Mouse (Mus musculus) embryonic facial prominence, embryonic 11.5 days (tissue): ENCODE data around the gene C5ar2. TPM values are rescaled to one million over a fixed set of nuclear protein-coding genes. Genes with fewer than 3 reads are reported as not detected.
A peak's percentile ranks its signal among the peaks of the same experiment; 100 is the strongest.

Experiments
- ATAC-seq: fragments of 200-750 bp; cut with Nextera tagmentation; replicated peaks from 2 replicates; pipeline ENCODE4 v1.8.0; 2017; ENCODE audit warnings: low read depth; ENCODE audit not compliant: insufficient number of reproducible peaks, low FRiP score, low TSS enrichment
- DNase-seq: peaks from one replicate; pipeline ENCODE4 v3.0.0-alpha.2; 2015; ENCODE audit warnings: low spot score
- H3K27ac ChIP-seq: fragments of 300-500 bp; sonication (generic); replicated peaks from 2 replicates; pipeline ENCODE4 v1.5.1; 2014; ENCODE audit warnings: mild to moderate bottlenecking, low read depth, low read length, control low read depth
- H3K27me3 ChIP-seq: fragments of 300-500 bp; sonication (generic); 2 replicates; pipeline ENCODE4 v1.6.1; 2014; ENCODE audit warnings: mild to moderate bottlenecking, low read length, moderate library complexity, mixed read lengths; ENCODE audit not compliant: control insufficient read depth, insufficient read depth
- H3K36me3 ChIP-seq: fragments of 300-500 bp; sonication (generic); replicated peaks from 2 replicates; pipeline ENCODE4 v1.6.1; 2014; ENCODE audit warnings: low read depth, mild to moderate bottlenecking, low read length, moderate library complexity, mixed read lengths; ENCODE audit not compliant: control insufficient read depth, insufficient read depth
- H3K4me1 ChIP-seq: fragments of 300-500 bp; sonication (generic); 2 replicates; pipeline ENCODE4 v1.6.1; 2014; ENCODE audit warnings: low read length, mixed read lengths; ENCODE audit not compliant: control insufficient read depth, insufficient read depth
- H3K4me2 ChIP-seq: fragments of 300-500 bp; sonication (generic); 2 replicates; pipeline ENCODE4 v1.6.1; 2014; ENCODE audit warnings: low read depth, mild to moderate bottlenecking, control low read depth, low read length, moderate library complexity
- H3K4me3 ChIP-seq: fragments of 300-500 bp; sonication (generic); 2 replicates; pipeline ENCODE4 v1.5.1; 2014; ENCODE audit warnings: low read depth, low read length, control low read depth
- H3K9ac ChIP-seq: fragments of 300-500 bp; sonication (generic); replicated peaks from 2 replicates; pipeline ENCODE4 v1.6.1; 2014; ENCODE audit warnings: mild to moderate bottlenecking, control low read depth, low read length
- H3K9me3 ChIP-seq: fragments of 300-500 bp; sonication (generic); replicated peaks from 2 replicates; pipeline ENCODE4 v1.6.1; 2016; ENCODE audit warnings: mild to moderate bottlenecking, low read length, inconsistent platforms, mixed read lengths; ENCODE audit not compliant: control insufficient read depth
- WGBS: fragments of 180-500 bp; shearing (Covaris S2); extraction: QIAGEN DNeasy Blood & Tissue Kit; methylation state at CpG from one replicate; pipeline ENCODE4 v1.1.7; 2014; 5-methylcytosine and 5-hydroxymethylcytosine counted together
- polyA plus RNA-seq: library from polyadenylated mRNA; unstranded; fragments of >200 nt; fragmentation: Nextera tagmentation; extraction: Ambion mirVana; gene quantifications from 2 replicates; pipeline ENCODE4 v1.2.1, GENCODE M21; 2014

C5ar2 gene
- polyA plus RNA-seq, 1 experiment from 2014 or later = not detected

DNA sequence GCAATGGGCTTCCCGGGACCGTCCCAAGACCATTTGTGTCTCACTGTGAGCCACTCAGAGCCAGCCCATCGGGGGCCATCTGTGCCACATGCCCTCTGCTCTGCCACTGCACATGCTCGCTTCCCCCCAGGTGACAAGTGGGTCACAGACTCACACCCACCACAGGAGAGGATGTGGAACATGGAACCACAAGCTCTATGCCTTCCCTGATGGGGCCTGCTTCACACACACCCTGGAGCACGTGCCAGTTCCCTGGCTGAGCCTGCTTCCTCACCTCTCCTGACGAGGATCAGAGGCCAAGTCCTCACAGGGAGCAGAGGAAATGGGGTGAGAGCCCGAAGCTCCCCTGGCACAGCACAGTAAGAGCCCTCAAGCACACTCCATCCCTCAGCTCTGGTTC, 36.9 kb downstream of the C5ar2 start:
- no peaks in the 10 kb centered on the region for H3K27me3 ChIP-seq
- H3K9me3 ChIP-seq = no peaks in the 10 kb centered on the region
- DNase-seq = no peak
- H3K36me3 ChIP-seq = peaks cover 3% of the 10 kb centered on the region; the same call in 1 of the 2 replicates
- no peak overlapping the region for H3K9ac ChIP-seq
- H3K27ac ChIP-seq = no peak overlapping the region
- H3K4me3 ChIP-seq = no peak overlapping the region
- 88% methylated on average over 7 of the region's 7 CpGs for WGBS
- no peaks in the 10 kb centered on the region for H3K4me1 ChIP-seq
- ATAC-seq = no peak
- no peak overlapping the region for H3K4me2 ChIP-seq

DNA sequence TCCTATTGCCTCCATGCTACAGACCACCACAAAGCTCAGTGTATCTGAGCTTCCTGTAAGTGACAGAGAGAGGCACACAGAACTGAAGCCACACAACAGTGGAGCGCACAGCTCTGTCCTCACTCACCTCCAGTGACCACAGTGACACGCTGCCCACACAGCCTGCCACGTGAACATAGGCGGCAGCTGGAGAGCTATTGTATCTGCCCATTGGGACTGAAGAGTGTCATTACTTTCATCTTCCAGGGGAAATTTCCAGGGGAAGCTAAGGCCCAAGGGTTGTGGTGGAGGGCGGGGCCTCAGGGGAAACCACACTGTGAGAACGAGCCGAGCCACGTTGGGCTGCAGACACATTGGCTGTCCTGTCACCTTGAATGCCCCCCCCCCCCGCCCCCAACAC, 39.2 kb downstream of the C5ar2 start:
- no peaks in the 10 kb centered on the region for H3K9me3 ChIP-seq
- peaks cover 3% of the 10 kb centered on the region for H3K36me3 ChIP-seq
- H3K27ac ChIP-seq = no peak overlapping the region
- H3K4me3 ChIP-seq = no peak overlapping the region
- H3K9ac ChIP-seq = no peak overlapping the region
- no peak overlapping the region for H3K4me2 ChIP-seq
- 82% methylated on average over 9 of the region's 9 CpGs for WGBS
- DNase-seq = no peak
- ATAC-seq = no peak
- no peaks in the 10 kb centered on the region for H3K4me1 ChIP-seq
- no peaks in the 10 kb centered on the region for H3K27me3 ChIP-seq

GRCm38 (mm10) chr7:16203505-16203903, 40.5 kb downstream of the C5ar2 start:
- Histone ChIP-seq H3K9ac (no peak overlapping the region), H3K9me3 (no peaks in the 10 kb centered on the region), H3K36me3 (peaks cover 3% of the 10 kb centered on the region), H3K27me3 (no peaks in the 10 kb centered on the region), H3K4me1 (no peaks in the 10 kb centered on the region), H3K27ac (no peak overlapping the region), H3K4me2 (no peak overlapping the region), H3K4me3 (no peak overlapping the region)
- 89% methylated on average over 13 of the region's 13 CpGs for WGBS
- ATAC-seq = 0 out of 2 replicates have a peak, but pooled peaks have one; percentile 3
- DNase-seq = no peak

DNA sequence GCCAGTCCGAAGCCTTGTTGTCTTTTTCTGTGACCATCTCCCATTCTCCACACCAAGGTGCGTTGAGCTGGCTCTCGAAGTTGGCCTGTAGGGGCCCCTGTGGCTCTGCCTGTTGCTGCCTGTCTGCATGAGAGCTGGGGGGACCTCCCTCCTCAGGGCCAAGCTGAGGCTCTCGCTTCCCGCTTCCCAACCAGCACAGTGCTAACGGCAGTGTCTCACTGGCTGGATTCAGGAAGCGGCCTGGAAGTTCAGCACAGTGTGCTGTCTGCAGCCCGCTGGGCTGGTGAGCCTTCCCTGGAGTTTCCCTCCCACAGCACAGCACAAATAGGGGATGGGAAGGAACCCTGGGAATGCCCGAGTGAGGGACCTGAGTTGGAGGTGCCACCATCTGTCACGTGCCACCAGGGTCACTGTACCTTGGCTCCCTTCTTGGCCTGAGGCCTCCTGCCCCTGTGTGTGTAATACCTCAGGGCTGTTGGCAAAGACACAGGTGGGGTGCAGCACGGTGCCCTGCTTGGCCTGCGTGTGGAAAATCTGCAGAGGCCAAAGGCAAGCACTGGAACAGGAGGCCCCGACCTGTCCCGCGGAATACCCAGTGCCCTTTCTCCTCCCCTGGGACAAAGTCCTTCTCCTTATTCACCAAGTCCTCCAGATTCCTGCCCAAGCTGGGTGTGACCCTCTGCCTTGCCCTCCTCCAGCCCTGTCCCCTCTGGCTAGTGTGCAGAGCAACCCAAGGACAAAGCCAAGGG, 41.0 kb downstream of the C5ar2 start:
- no peak for ATAC-seq
- no peak overlapping the region for H3K27ac ChIP-seq
- H3K9me3 ChIP-seq = no peaks in the 10 kb centered on the region
- H3K9ac ChIP-seq = no peak overlapping the region; the same call in 1 of the 2 replicates
- no peaks in the 10 kb centered on the region for H3K4me1 ChIP-seq
- H3K4me3 ChIP-seq = no peak overlapping the region
- 77% methylated on average over 15 of the region's 15 CpGs for WGBS
- H3K36me3 ChIP-seq = peaks cover 3% of the 10 kb centered on the region
- no peak overlapping the region for H3K4me2 ChIP-seq
- DNase-seq = no peak
- H3K27me3 ChIP-seq = no peaks in the 10 kb centered on the region

GRCm38 (mm10) chr7:16201136-16201535, 42.8 kb downstream of the C5ar2 start:
- Histone ChIP-seq H3K9me3 (no peaks in the 10 kb centered on the region), H3K4me3 (no peak overlapping the region), H3K27me3 (no peaks in the 10 kb centered on the region), H3K9ac (no peak overlapping the region), H3K27ac (no peak overlapping the region), H3K4me2 (no peak overlapping the region), H3K36me3 (peaks cover 3% of the 10 kb centered on the region), H3K4me1 (no peaks in the 10 kb centered on the region)
- WGBS = 84% methylated on average over 6 of the region's 6 CpGs
- DNase-seq (no peak), ATAC-seq (no peak)

DNA sequence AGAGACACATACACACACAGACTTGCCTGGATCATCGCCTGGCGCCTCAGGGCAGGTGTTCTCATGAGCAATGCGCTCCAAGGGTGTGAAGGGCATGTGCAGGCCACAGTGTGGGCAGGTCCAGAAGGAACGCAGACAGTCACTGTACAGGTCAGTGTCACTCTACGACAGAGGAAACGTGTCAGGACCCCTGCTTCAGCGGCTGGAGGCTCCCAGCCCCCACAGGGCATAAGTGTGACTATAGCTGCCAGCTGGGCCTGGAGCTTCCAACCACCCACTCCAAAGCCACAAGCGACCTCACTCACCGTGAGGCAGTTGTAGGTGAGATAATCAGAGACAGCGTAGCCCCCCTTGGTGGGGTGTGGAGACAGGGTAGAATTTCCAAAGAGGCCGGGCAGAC, 45.4 kb downstream of the C5ar2 start:
- H3K4me1 ChIP-seq = no peaks in the 10 kb centered on the region
- no peak for ATAC-seq
- no peak overlapping the region for H3K4me2 ChIP-seq
- no peak for DNase-seq
- no peak overlapping the region for H3K4me3 ChIP-seq
- no peaks in the 10 kb centered on the region for H3K27me3 ChIP-seq
- H3K36me3 ChIP-seq = no peaks in the 10 kb centered on the region; the same call in none of the 2 replicates
- no peak overlapping the region for H3K9ac ChIP-seq
- H3K9me3 ChIP-seq = no peaks in the 10 kb centered on the region
- H3K27ac ChIP-seq = no peak overlapping the region
- 88% methylated on average over 11 of the region's 11 CpGs for whole genome bisulfite sequencing

GRCm38 (mm10) chr7:16197166-16197565, 46.8 kb downstream of the C5ar2 start:
- H3K9me3 ChIP-seq = no peaks in the 10 kb centered on the region
- no peak overlapping the region for H3K4me2 ChIP-seq
- no peaks in the 10 kb centered on the region for H3K4me1 ChIP-seq
- H3K36me3 ChIP-seq = no peaks in the 10 kb centered on the region; the same call in 1 of the 2 replicates
- no peaks in the 10 kb centered on the region for H3K27me3 ChIP-seq
- 83% methylated on average over 5 of the region's 5 CpGs for WGBS
- H3K27ac ChIP-seq = no peak overlapping the region
- no peak overlapping the region for H3K9ac ChIP-seq
- H3K4me3 ChIP-seq = no peak overlapping the region
- ATAC-seq (no peak), DNase-seq (no peak)

GRCm38 (mm10) chr7:16196616-16197015, 47.3 kb downstream of the C5ar2 start:
- ATAC-seq = no peak

More at GRCm38 (mm10) chr7:16196616-16197015, 47.3 kb downstream of the C5ar2 start:
- Histone ChIP-seq H3K4me2 (no peak overlapping the region), H3K4me3 (no peak overlapping the region), H3K27me3 (no peaks in the 10 kb centered on the region), H3K4me1 (no peaks in the 10 kb centered on the region), H3K9ac (no peak overlapping the region), H3K9me3 (no peaks in the 10 kb centered on the region), H3K27ac (no peak overlapping the region), H3K36me3 (no peaks in the 10 kb centered on the region; the same call in 1 of the 2 replicates)
- no peak for DNase-seq
- 78% methylated on average over 6 of the region's 6 CpGs for WGBS
